Mouse (Mus musculus): ENCODE results near the gene Gm16253.

GRCm38 (mm10) chr3:96556651-96557635 lies 19.8 kb upstream of the Gm16253 start:
- TF ChIP-seq MAZ (IDR thresholded peaks at IDR 0.05; ENCODE audit: low read depth, low read length): no peak
- TF ChIP-seq HCFC1 (IDR thresholded peaks at IDR 0.05; ENCODE audit: low read depth, low read length): no peak
- TF ChIP-seq MYC (IDR thresholded peaks at IDR 0.05; ENCODE audit: low read depth, low read length): no peak
- no peak for TF ChIP-seq CTCF (IDR thresholded peaks at IDR 0.05 in 2 of 3, conservative IDR thresholded peaks at IDR 0.05 in 1 of 3; ENCODE audit: control insufficient read depth in 1 of 3, insufficient read depth in 1 of 3, low read depth in 2 of 3, low read length in 3 of 3, poor library complexity in 1 of 3, severe bottlenecking in 1 of 3)
- no peak for TF ChIP-seq MAX (IDR thresholded peaks at IDR 0.05; ENCODE audit: low read length)
- no peak for TF ChIP-seq GATA1 (IDR thresholded peaks at IDR 0.05; ENCODE audit: low read depth, low read length)
- no peak for TF ChIP-seq NRF1 (IDR thresholded peaks at IDR 0.05; ENCODE audit: insufficient read depth, low read depth, low read length, poor library complexity, severe bottlenecking)
- TF ChIP-seq RCOR1 (IDR thresholded peaks at IDR 0.05; ENCODE audit: low read depth, low read length): no peak
- no peak for TF ChIP-seq POLR2A (IDR thresholded peaks at IDR 0.05; ENCODE audit: control insufficient read depth in 1 of 2, insufficient read depth in 1 of 2, low read depth in 1 of 2, low read length in 2 of 2, poor library complexity in 1 of 2)
- TF ChIP-seq E2F4 (IDR thresholded peaks at IDR 0.05; ENCODE audit: borderline replicate concordance, low read depth, low read length): no peak
- no peak for TF ChIP-seq ZKSCAN1 (IDR thresholded peaks at IDR 0.05; ENCODE audit: low read depth, low read length)
- no peak for TF ChIP-seq SMC3 (IDR thresholded peaks at IDR 0.05; ENCODE audit: low read depth, low read length)
- no peak for TF ChIP-seq CHD1 (IDR thresholded peaks at IDR 0.05; ENCODE audit: low read depth, low read length)

Measured in MEL (cell line).